Mouse (Mus musculus) macrophage (primary cell): ENCODE results near the gene Pm20d1. TPM values are rescaled to one million over a fixed set of nuclear protein-coding genes. Genes with fewer than 3 reads are reported as not detected.

Source experiments
- H3K27ac ChIP-seq: fragments of 350-480 bp; formaldehyde crosslinking; 2 replicates; pipeline ENCODE4 v1.9.0; 2021
- H3K36me3 ChIP-seq: fragments of 350-480 bp; formaldehyde crosslinking; 2 replicates; pipeline ENCODE4 v1.9.0; 2021; ENCODE audit errors: inconsistent target
- H3K4me3 ChIP-seq: fragments of 350-480 bp; formaldehyde crosslinking; 2 replicates; pipeline ENCODE4 v1.9.0; 2021; ENCODE audit errors: inconsistent target
- H3K79me2 ChIP-seq: fragments of 350-480 bp; formaldehyde crosslinking; 2 replicates; pipeline ENCODE4 v1.9.0; 2021; ENCODE audit errors: inconsistent target
- WGBS: methylation state at CpG from one replicate; pipeline ENCODE4 v1.1.7; 2026; ENCODE audit warnings: inconsistent platforms; ENCODE audit not compliant: missing documents; 5-methylcytosine and 5-hydroxymethylcytosine counted together
- polyA plus RNA-seq: library from polyadenylated mRNA; stranded (reverse); fragments of 250-400 nt; gene quantifications from 3 replicates; pipeline ENCODE4 v1.2.4, GENCODE M21; 2018; ENCODE audit warnings: inconsistent platforms

The Pm20d1 gene
- polyA plus RNA-seq, 1 experiment from 2014 or later, result not detected

- Histone ChIP-seq H3K79me2 (no peaks in the 10 kb centered on the region), H3K27ac (no peak overlapping the region), H3K36me3 (no peaks in the 10 kb centered on the region), H3K4me3 (no peak overlapping the region)
- 93% methylated on average over 14 of the region's 15 CpGs for WGBS
These were observed 33.4 kb downstream of the Pm20d1 start for GRCm38 (mm10) chr1:131830561-131830960.

GRCm38 (mm10) chr1:131830971-131831641, 33.9 kb downstream of the Pm20d1 start:
- Histone ChIP-seq H3K4me3 (no peak overlapping the region), H3K79me2 (no peaks in the 10 kb centered on the region), H3K36me3 (no peaks in the 10 kb centered on the region), H3K27ac (no peak overlapping the region)
- WGBS, result 83% methylated on average over 8 of the region's 8 CpGs

GRCm38 (mm10) chr1:131837035-131837434, 39.9 kb downstream of the Pm20d1 start:
- 96% methylated on average over 3 of the region's 3 CpGs for WGBS

GRCm38 (mm10) chr1:131838542-131838941, 41.4 kb downstream of the Pm20d1 start:
- no peak overlapping the region for H3K27ac ChIP-seq
- H3K36me3 ChIP-seq, result peaks cover 9% of the 10 kb centered on the region
- H3K79me2 ChIP-seq, result no peaks in the 10 kb centered on the region
- no peak overlapping the region for H3K4me3 ChIP-seq
- 94% methylated on average over 5 of the region's 5 CpGs for WGBS

More at GRCm38 (mm10) chr1:131837035-131837434, 39.9 kb downstream of the Pm20d1 start:
- H3K79me2 ChIP-seq, result no peaks in the 10 kb centered on the region
- H3K4me3 ChIP-seq, result no peak overlapping the region
- no peak overlapping the region for H3K27ac ChIP-seq
- peaks cover 3% of the 10 kb centered on the region; the same call in 1 of the 2 replicates for H3K36me3 ChIP-seq

GRCm38 (mm10) chr1:131839279-131839678, 42.1 kb downstream of the Pm20d1 start:
- Histone ChIP-seq H3K36me3 (peaks cover 15% of the 10 kb centered on the region), H3K27ac (no peak overlapping the region), H3K79me2 (no peaks in the 10 kb centered on the region), H3K4me3 (no peak overlapping the region)
- WGBS, result 89% methylated on average over 2 of the region's 2 CpGs

- 97% methylated on average over 4 of the region's 4 CpGs for WGBS
- no peak overlapping the region for H3K27ac ChIP-seq
- peaks cover 24% of the 10 kb centered on the region for H3K36me3 ChIP-seq
- no peaks in the 10 kb centered on the region for H3K79me2 ChIP-seq
- H3K4me3 ChIP-seq, result no peak overlapping the region
These were observed 45.0 kb downstream of the Pm20d1 start for GRCm38 (mm10) chr1:131842221-131842620.

- peaks cover 24% of the 10 kb centered on the region for H3K36me3 ChIP-seq
- no peak overlapping the region for H3K4me3 ChIP-seq
- WGBS, result 96% methylated on average over 10 of the region's 10 CpGs
- H3K79me2 ChIP-seq, result no peaks in the 10 kb centered on the region
- no peak overlapping the region for H3K27ac ChIP-seq
These were observed 46.6 kb downstream of the Pm20d1 start for GRCm38 (mm10) chr1:131843758-131844157.

- 85% methylated on average over 8 of the region's 8 CpGs for WGBS
- no peak overlapping the region for H3K4me3 ChIP-seq
- no peak overlapping the region for H3K27ac ChIP-seq
- H3K79me2 ChIP-seq, result no peaks in the 10 kb centered on the region
- H3K36me3 ChIP-seq, result peaks cover 24% of the 10 kb centered on the region
These were observed 47.7 kb downstream of the Pm20d1 start for GRCm38 (mm10) chr1:131844883-131845282.

- WGBS, result 88% methylated on average over 5 of the region's 5 CpGs
- Histone ChIP-seq H3K4me3 (no peak overlapping the region), H3K36me3 (peaks cover 24% of the 10 kb centered on the region), H3K27ac (no peak overlapping the region), H3K79me2 (no peaks in the 10 kb centered on the region)
These were observed 49.1 kb downstream of the Pm20d1 start for GRCm38 (mm10) chr1:131846255-131846654.

- no peak overlapping the region for H3K4me3 ChIP-seq
- no peaks in the 10 kb centered on the region for H3K36me3 ChIP-seq
- WGBS, result 96% methylated on average over 4 of the region's 4 CpGs
- H3K27ac ChIP-seq, result no peak overlapping the region
- no peaks in the 10 kb centered on the region for H3K79me2 ChIP-seq
These were observed 64.6 kb downstream of the Pm20d1 start for GRCm38 (mm10) chr1:131861811-131862210.

- Histone ChIP-seq H3K79me2 (peaks cover 15% of the 10 kb centered on the region; the same call in 1 of the 2 replicates), H3K4me3 (no peak overlapping the region), H3K27ac (no peak overlapping the region), H3K36me3 (peaks cover 9% of the 10 kb centered on the region; the same call in 1 of the 2 replicates)
- WGBS, result 100% methylated on average over 4 of the region's 5 CpGs
These were observed 68.4 kb downstream of the Pm20d1 start for GRCm38 (mm10) chr1:131865596-131865995.

- H3K27ac ChIP-seq, result peak overlapping the region; percentile 65
- peaks cover 15% of the 10 kb centered on the region; the same call in 1 of the 2 replicates for H3K79me2 ChIP-seq
- peak overlapping the region; percentile 91; the same call in 1 of the 2 replicates for H3K4me3 ChIP-seq
- WGBS, result 29% methylated on average over 6 of the region's 6 CpGs
- H3K36me3 ChIP-seq, result peaks cover 14% of the 10 kb centered on the region; the same call in 1 of the 2 replicates
These were observed 69.3 kb downstream of the Pm20d1 start for GRCm38 (mm10) chr1:131866304-131866999.

- peak within 1 kb of the TSS; percentile 91 for H3K4me3 ChIP-seq
- H3K27ac ChIP-seq, result peak within 1 kb of the TSS; percentile 65
- H3K79me2 ChIP-seq, result peaks cover 15% of the 10 kb centered on the region; the same call in 1 of the 2 replicates
- peaks cover 20% of the 10 kb centered on the region; the same call in 1 of the 2 replicates for H3K36me3 ChIP-seq
- 1% methylated on average over 42 of the region's 46 CpGs for WGBS
These were observed 70.1 kb downstream of the Pm20d1 start, which contains the start of gene Rab29 for GRCm38 (mm10) chr1:131867093-131867945. Gene Rab29, plus strand, starts transcription at chr1:131867224.

GRCm38 (mm10) chr1:131867946-131868290, 70.7 kb downstream of the Pm20d1 start:
- peak overlapping the region; percentile 65 for H3K27ac ChIP-seq
- H3K36me3 ChIP-seq, result peaks cover 26% of the 10 kb centered on the region; the same call in 1 of the 2 replicates
- H3K4me3 ChIP-seq, result peak overlapping the region; percentile 91
- WGBS, result 20% methylated on average over 10 of the region's 10 CpGs
- H3K79me2 ChIP-seq, result peaks cover 15% of the 10 kb centered on the region; the same call in 1 of the 2 replicates
